Mouse (Mus musculus) liver, embryonic 14.5 days (tissue): Measurements from ENCODE around the gene Fads6. TPM values are rescaled to one million over a fixed set of nuclear protein-coding genes. Genes with fewer than 3 reads are reported as not detected.

Experiments
- ATAC-seq: fragments of 200-750 bp; cut with Nextera tagmentation; 2 replicates; pipeline ENCODE4 v1.8.0; 2017; ENCODE audit warnings: moderate number of reproducible peaks, mild to moderate bottlenecking, moderate library complexity; ENCODE audit not compliant: insufficient read depth
- DNase-seq, 3 experiments: peaks; one replicate each; pipeline ENCODE4 v3.0.0-alpha.2; 2012 to 2013; ENCODE audit warnings: low read depth in 3 of 3, low spot score in 3 of 3
- H3K27ac ChIP-seq: fragments of 300-500 bp; sonication (generic); 2 replicates; pipeline ENCODE4 v1.5.1; 2014; ENCODE audit warnings: moderate library complexity, mild to moderate bottlenecking, control low read depth, inconsistent platforms
- H3K27me3 ChIP-seq: fragments of 300-500 bp; sonication (generic); 2 replicates; pipeline ENCODE4 v1.6.1; 2014; ENCODE audit warnings: mild to moderate bottlenecking, low read length, moderate library complexity; ENCODE audit not compliant: control insufficient read depth, insufficient read depth
- H3K36me3 ChIP-seq: fragments of 300-500 bp; sonication (generic); replicated peaks from 2 replicates; pipeline ENCODE4 v1.6.1; 2014; ENCODE audit warnings: low read depth; ENCODE audit not compliant: control insufficient read depth, insufficient read depth
- H3K4me1 ChIP-seq, 2 experiments: fragments of 200-500 bp in 1 of 2; fragments of 300-500 bp in 1 of 2; sonication (generic) in 1 of 2; replicated peaks; 2 replicates each; pipeline ENCODE4 v1.6.1; 2012 to 2014; ENCODE audit warnings: antibody characterized with exemption in 1 of 2, inconsistent platforms in 1 of 2, low read length in 1 of 2; ENCODE audit not compliant: control insufficient read depth in 2 of 2, insufficient read depth in 2 of 2
- H3K4me2 ChIP-seq: fragments of 300-500 bp; sonication (generic); 2 replicates; pipeline ENCODE4 v1.6.1; 2014; ENCODE audit warnings: low read depth, mild to moderate bottlenecking, control low read depth, moderate library complexity
- H3K4me3 ChIP-seq, 2 experiments: fragments of 200-500 bp in 1 of 2; fragments of 300-500 bp in 1 of 2; sonication (generic) in 1 of 2; 2 replicates each; pipeline ENCODE4 v1.5.1; 2012 to 2014; ENCODE audit warnings: low read depth in 2 of 2, low read length in 2 of 2, mild to moderate bottlenecking in 2 of 2, control low read depth in 1 of 2, inconsistent platforms in 1 of 2, moderate library complexity in 1 of 2; ENCODE audit not compliant: insufficient read depth in 1 of 2
- H3K9ac ChIP-seq: fragments of 300-500 bp; sonication (generic); replicated peaks from 2 replicates; pipeline ENCODE4 v1.6.1; 2014; ENCODE audit warnings: mild to moderate bottlenecking, control low read depth, moderate library complexity
- H3K9me3 ChIP-seq: fragments of 300-500 bp; sonication (generic); 2 replicates; pipeline ENCODE4 v1.6.1; 2016; ENCODE audit warnings: low read length, mixed read lengths; ENCODE audit not compliant: control insufficient read depth
- CTCF ChIP-seq: IDR thresholded peaks from 2 replicates; pipeline ENCODE4 v1.5.1; 2016; ENCODE audit warnings: antibody characterized with exemption, low read depth, control low read depth
- EP300 ChIP-seq: IDR thresholded peaks from 2 replicates; pipeline ENCODE4 v1.6.1; 2016; ENCODE audit warnings: antibody characterized with exemption, low read depth
- WGBS: fragments of 180-500 bp; shearing (Covaris S2); extraction: QIAGEN DNeasy Blood & Tissue Kit; methylation state at CpG from one replicate; pipeline ENCODE4 v1.1.7; 2014; ENCODE audit not compliant: insufficient replicate concordance; 5-methylcytosine and 5-hydroxymethylcytosine counted together
- polyA plus RNA-seq, 2 experiments: library from polyadenylated mRNA; depleted of rRNA in 1 of 2; stranded (reverse) in 1 of 2; unstranded in 1 of 2; fragments of >200 nt; fragmentation: Nextera tagmentation in 1 of 2; extraction: Ambion mirVana in 1 of 2; gene quantifications; 2 replicates each; pipeline versions ENCODE4 v1.2.1 to v1.2.3; 2012 to 2014

The Fads6 gene
- polyA plus RNA-seq, 2 experiments, result 2.8 to 6.7 TPM

DNA sequence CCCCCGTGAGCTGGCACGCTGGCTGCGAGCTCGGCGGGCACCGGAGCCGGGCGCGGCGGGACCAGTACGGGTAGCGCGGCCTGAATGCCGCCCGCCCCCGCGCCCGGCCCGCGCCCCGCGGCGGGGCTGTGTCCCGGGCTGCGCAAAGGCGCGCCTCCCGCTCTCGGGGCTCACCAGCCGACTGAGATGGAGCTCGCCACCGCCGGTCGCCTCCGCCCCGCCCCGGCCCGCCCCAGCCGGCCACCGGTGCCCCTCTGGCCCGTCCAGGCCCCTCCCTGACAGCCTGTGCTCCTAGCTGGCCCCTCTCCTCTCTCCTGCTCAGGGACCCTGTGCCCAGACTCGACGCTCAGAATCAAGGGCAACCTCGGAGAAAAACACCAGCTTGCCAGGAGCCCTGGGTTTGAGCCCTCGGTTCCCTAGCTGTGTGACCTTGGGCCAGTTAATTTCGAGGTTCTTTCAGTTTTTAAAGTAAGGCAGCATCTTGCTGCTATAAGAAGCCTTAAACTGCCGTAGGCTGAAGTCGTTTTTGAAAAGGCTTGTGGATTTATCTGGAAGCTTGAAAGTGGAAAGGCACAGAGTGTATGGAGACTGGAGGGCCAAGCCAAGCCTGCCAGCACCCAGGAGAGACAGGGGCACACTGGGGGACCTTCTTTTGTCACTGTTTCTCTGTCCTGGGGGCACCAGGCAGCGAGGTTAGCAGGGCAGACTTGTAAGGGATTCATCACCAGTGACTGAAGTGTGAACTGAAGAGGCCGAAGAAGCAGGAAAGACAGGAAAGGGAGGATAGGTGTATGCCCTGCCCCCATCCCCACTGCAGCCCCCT lies 30.2 kb downstream of the Fads6 start, which contains the start of gene Grin2c:
Gene Grin2c, minus strand, starts transcription at position 183 of the 823 bp plus-strand sequence.
- Histone ChIP-seq H3K27me3 (peaks cover 44% of the 10 kb centered on the region), H3K36me3 (no peaks in the 10 kb centered on the region), H3K9me3 (no peaks in the 10 kb centered on the region), H3K4me2 (peak within 1 kb of the TSS; percentile 31; the same call in 1 of the 2 replicates), H3K9ac (no peak within 1 kb of the TSS), H3K27ac (no peak within 1 kb of the TSS), H3K4me1 (no peaks in the 10 kb centered on the region), H3K4me3 (peak within 1 kb of the TSS in 1 of 2 experiments; percentile 1; a peak in 1 of 4 replicates)
- 9% methylated on average over 31 of the region's 50 CpGs for WGBS
- ATAC-seq (no peak), DNase-seq (no peak)
- TF ChIP-seq CTCF, result no peak
- no peak for TF ChIP-seq EP300

GRCm38 (mm10) chr11:115266400-115266778 lies 31.1 kb downstream of the Fads6 start:
- no peaks in the 10 kb centered on the region for H3K36me3 ChIP-seq
- H3K27me3 ChIP-seq, result peaks cover 45% of the 10 kb centered on the region
- no peak for TF ChIP-seq EP300
- TF ChIP-seq CTCF, result no peak
- no peaks in the 10 kb centered on the region for H3K4me1 ChIP-seq
- ATAC-seq (no peak), DNase-seq (no peak)
- 4% methylated on average over 22 of the region's 22 CpGs for WGBS
- H3K4me2 ChIP-seq, result peak overlapping the region; percentile 31; the same call in 1 of the 2 replicates
- no peak overlapping the region for H3K27ac ChIP-seq
- no peaks in the 10 kb centered on the region for H3K9me3 ChIP-seq
- H3K9ac ChIP-seq, result no peak overlapping the region
- 0 out of 4 replicates have a peak overlapping the region, but pooled peaks of 1 of the 2 experiments have one; percentile 1 for H3K4me3 ChIP-seq

- peaks cover 45% of the 10 kb centered on the region for H3K27me3 ChIP-seq
- H3K4me3 ChIP-seq, result no peak overlapping the region
- no peak overlapping the region for H3K27ac ChIP-seq
- WGBS, result 3% methylated on average over 20 of the region's 20 CpGs
- no peaks in the 10 kb centered on the region for H3K9me3 ChIP-seq
- no peak overlapping the region for H3K4me2 ChIP-seq
- H3K9ac ChIP-seq, result no peak overlapping the region
- TF ChIP-seq EP300 (no peak), CTCF (no peak)
- no peak for ATAC-seq
- no peaks in the 10 kb centered on the region for H3K36me3 ChIP-seq
- no peaks in the 10 kb centered on the region for H3K4me1 ChIP-seq
- no peak for DNase-seq
Measured at GRCm38 (mm10) chr11:115265771-115266399, 31.6 kb downstream of the Fads6 start.

GRCm38 (mm10) chr11:115264862-115265668 lies 32.4 kb downstream of the Fads6 start:
- Histone ChIP-seq H3K27ac (no peak overlapping the region), H3K9me3 (no peaks in the 10 kb centered on the region), H3K4me2 (no peak overlapping the region), H3K27me3 (peaks cover 45% of the 10 kb centered on the region), H3K4me3 (no peak overlapping the region), H3K4me1 (no peaks in the 10 kb centered on the region), H3K9ac (no peak overlapping the region), H3K36me3 (no peaks in the 10 kb centered on the region)
- ATAC-seq, result no peak
- DNase-seq, result no peak
- peak; percentile 61 for TF ChIP-seq CTCF
- TF ChIP-seq EP300, result no peak
- WGBS, result 7% methylated on average over 39 of the region's 39 CpGs
